Mouse (Mus musculus): ENCODE data around the gene Mmp19. TPM values are rescaled to one million over a fixed set of nuclear protein-coding genes. Genes with fewer than 3 reads are reported as not detected.
"Not testable (repeated sequence)": the region's sequence is repeated elsewhere in the genome, so short reads cannot be mapped to it uniquely, and the experiment has no call there.

The Mmp19 gene
- polyA plus RNA-seq, 1 experiment: 0.01 TPM

DNA sequence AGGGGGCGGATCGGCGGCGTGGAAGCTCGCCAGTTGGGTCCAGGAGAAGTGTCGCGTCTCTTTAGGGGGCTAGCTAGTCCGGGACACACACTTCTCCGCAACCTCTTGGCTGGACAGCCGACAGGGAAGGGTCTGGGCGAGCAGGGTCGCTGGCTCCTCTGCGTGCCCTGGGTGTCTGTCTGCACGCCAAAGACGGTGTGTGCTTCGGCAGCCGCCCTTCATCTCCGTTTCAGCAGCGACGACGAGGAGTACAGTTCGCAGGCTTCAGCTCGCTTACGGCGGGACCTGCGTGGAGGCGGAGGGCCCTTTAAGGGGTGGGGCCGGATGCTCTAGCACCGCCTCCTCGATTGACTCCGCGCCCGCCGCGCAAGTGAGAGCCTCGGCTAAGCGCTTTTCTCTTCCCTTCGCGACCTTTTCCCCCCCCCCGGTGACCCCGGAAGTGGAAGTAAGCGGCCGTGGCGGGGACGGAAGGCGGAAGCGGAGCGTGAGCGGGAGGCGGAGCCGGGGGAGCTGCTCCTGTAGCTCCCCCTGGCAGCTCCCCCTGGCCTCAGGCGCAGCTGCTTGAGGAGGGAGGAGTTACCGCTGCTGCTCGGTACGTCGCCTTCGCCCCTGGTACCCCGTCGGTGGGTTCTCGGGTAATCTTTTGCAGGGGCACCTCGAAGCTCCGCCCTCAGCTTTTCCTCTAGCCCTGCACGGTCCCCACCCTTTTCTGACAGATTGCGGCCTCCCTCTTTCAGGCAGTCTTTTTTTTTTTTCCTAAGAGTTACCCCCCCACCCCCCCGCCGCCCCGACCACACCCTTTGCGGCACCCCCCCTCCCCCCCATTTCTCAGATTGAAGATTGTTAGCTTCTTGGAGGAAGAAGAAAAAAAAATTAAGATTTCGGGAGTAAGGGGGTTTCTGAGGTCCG, 14.6 kb downstream of the Mmp19 start:
- peak overlapping the region; percentile 91 for H3K4me3 ChIP-seq (replicated peaks)
- H3K4me1 ChIP-seq (ENCODE audit: control insufficient read depth): peaks cover 49% of the 10 kb centered on the region
- no peak for TF ChIP-seq TAL1 (IDR thresholded peaks at IDR 0.05; ENCODE audit: low read length)
- no peak for TF ChIP-seq GATA1 (IDR thresholded peaks at IDR 0.05; ENCODE audit: low read length)
- H3K27me3 ChIP-seq (ENCODE audit: control insufficient read depth): peaks cover 24% of the 10 kb centered on the region
- H3K36me3 ChIP-seq (ENCODE audit: control insufficient read depth): peaks cover 39% of the 10 kb centered on the region
- H3K9me3 ChIP-seq (ENCODE audit: control insufficient read depth, low read length): no peaks in the 10 kb centered on the region

GRCm38 (mm10) chr10:128806086-128806485, 15.4 kb downstream of the Mmp19 start:
- peaks cover 24% of the 10 kb centered on the region for H3K27me3 ChIP-seq (ENCODE audit: control insufficient read depth)
- H3K36me3 ChIP-seq (ENCODE audit: control insufficient read depth): peaks cover 38% of the 10 kb centered on the region
- H3K4me3 ChIP-seq (replicated peaks): peak overlapping the region; percentile 91
- peaks cover 49% of the 10 kb centered on the region for H3K4me1 ChIP-seq (ENCODE audit: control insufficient read depth)
- no peak for TF ChIP-seq TAL1 (IDR thresholded peaks at IDR 0.05; ENCODE audit: low read length)
- no peak for TF ChIP-seq GATA1 (IDR thresholded peaks at IDR 0.05; ENCODE audit: low read length)
- no peaks in the 10 kb centered on the region for H3K9me3 ChIP-seq (ENCODE audit: control insufficient read depth, low read length)

DNA sequence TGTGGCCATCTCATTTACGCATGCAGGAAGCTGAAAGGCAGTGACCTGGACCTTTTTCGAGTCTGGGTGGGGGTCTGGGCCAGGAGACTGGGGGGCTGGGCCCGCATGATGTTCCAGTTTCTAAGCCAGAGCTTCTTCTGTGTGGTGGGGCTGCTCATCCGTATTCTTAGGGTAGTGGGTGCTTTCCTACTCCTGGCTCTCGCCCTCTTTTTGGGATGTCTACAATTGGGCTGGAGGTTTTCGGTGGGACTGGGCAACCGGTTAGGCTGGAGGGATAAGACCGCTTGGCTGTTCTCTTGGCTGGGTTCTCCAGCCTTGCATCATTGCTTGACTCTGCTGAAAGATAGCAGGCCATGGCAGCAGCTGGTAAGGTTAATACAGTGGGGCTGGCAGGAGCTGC, 16.3 kb downstream of the Mmp19 start:
- peak overlapping the region; percentile 91 for H3K4me3 ChIP-seq (replicated peaks)
- peaks cover 49% of the 10 kb centered on the region for H3K4me1 ChIP-seq (ENCODE audit: control insufficient read depth)
- H3K36me3 ChIP-seq (ENCODE audit: control insufficient read depth): peaks cover 38% of the 10 kb centered on the region
- no peaks in the 10 kb centered on the region for H3K9me3 ChIP-seq (ENCODE audit: control insufficient read depth, low read length)
- peaks cover 22% of the 10 kb centered on the region for H3K27me3 ChIP-seq (ENCODE audit: control insufficient read depth)
- TF ChIP-seq TAL1 (IDR thresholded peaks at IDR 0.05; ENCODE audit: low read length) (no peak), GATA1 (IDR thresholded peaks at IDR 0.05; ENCODE audit: low read length) (no peak)

DNA sequence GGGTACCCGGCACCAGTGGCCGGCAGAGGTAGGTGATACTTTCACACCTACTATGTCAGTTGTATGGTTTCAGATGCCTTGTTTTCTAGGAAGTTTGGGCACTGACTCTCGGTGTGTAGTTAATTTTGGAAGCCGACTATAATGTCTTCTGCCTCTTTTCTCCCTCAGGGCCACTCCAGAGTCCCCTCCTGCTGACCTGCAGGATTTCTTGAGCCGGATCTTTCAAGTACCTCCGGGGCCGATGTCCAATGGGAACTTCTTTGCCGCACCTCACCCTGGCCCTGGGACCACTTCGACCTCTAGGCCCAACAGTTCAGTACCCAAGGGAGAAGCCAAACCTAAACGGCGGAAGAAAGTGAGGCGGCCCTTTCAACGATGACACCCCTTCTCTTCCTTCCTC, 26.3 kb downstream of the Mmp19 start, which contains the start of gene Sarnp:
TSS of gene Sarnp (plus strand) at position 301 of the 400 bp plus-strand sequence.
- H3K9me3 ChIP-seq (ENCODE audit: control insufficient read depth, low read length): no peaks in the 10 kb centered on the region
- H3K27me3 ChIP-seq (ENCODE audit: control insufficient read depth): no peaks in the 10 kb centered on the region
- H3K36me3 ChIP-seq (ENCODE audit: control insufficient read depth): peaks cover 75% of the 10 kb centered on the region
- no peak for TF ChIP-seq GATA1 (IDR thresholded peaks at IDR 0.05; ENCODE audit: low read length)
- TF ChIP-seq TAL1 (IDR thresholded peaks at IDR 0.05; ENCODE audit: low read length): no peak
- H3K4me3 ChIP-seq (replicated peaks): no peak within 1 kb of the TSS
- peaks cover 16% of the 10 kb centered on the region for H3K4me1 ChIP-seq (ENCODE audit: control insufficient read depth)

DNA sequence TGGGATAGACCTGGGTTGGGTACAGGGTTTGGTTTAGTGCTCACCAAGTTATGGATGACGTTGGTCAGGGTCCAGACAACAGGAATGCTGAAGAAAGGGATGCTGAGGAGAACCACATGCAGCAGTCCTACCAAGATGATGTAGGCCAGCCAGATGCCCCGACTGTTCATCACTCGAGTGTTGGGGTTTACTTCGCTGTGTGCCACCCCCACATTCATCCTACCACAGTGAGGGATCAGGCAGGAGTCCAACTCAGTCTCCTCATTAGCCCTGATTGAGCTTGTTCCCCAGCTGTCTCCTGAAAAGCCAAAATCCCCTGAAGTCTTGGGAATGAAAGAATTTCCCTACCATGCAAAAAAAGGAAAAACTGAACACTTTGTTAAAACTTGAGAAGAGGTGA, 29.5 kb downstream of the Mmp19 start:
- TF ChIP-seq TAL1 (IDR thresholded peaks at IDR 0.05; ENCODE audit: low read length): no peak
- TF ChIP-seq GATA1 (IDR thresholded peaks at IDR 0.05; ENCODE audit: low read length): no peak

GRCm38 (mm10) chr10:128821358-128822056, 30.8 kb downstream of the Mmp19 start, which contains the start of gene Ormdl2:
Gene Ormdl2 (minus strand): TSS chr10:128821645.
- Histone ChIP-seq H3K36me3 (ENCODE audit: control insufficient read depth) (peaks cover 64% of the 10 kb centered on the region), H3K4me1 (ENCODE audit: control insufficient read depth) (peaks cover 32% of the 10 kb centered on the region), H3K27me3 (ENCODE audit: control insufficient read depth) (no peaks in the 10 kb centered on the region), H3K4me3 (replicated peaks) (peak within 1 kb of the TSS; percentile 99), H3K9me3 (ENCODE audit: control insufficient read depth, low read length) (no peaks in the 10 kb centered on the region)
- TF ChIP-seq GATA1 (IDR thresholded peaks at IDR 0.05; ENCODE audit: low read length): no peak
- no peak for TF ChIP-seq TAL1 (IDR thresholded peaks at IDR 0.05; ENCODE audit: low read length)

More for the DNA sequence above, 29.5 kb downstream of the Mmp19 start:
- no peaks in the 10 kb centered on the region for H3K9me3 ChIP-seq (ENCODE audit: control insufficient read depth, low read length)
- peak overlapping the region; percentile 99 for H3K4me3 ChIP-seq (replicated peaks)
- peaks cover 32% of the 10 kb centered on the region for H3K4me1 ChIP-seq (ENCODE audit: control insufficient read depth)
- peaks cover 65% of the 10 kb centered on the region for H3K36me3 ChIP-seq (ENCODE audit: control insufficient read depth)
- H3K27me3 ChIP-seq (ENCODE audit: control insufficient read depth): no peaks in the 10 kb centered on the region

DNA sequence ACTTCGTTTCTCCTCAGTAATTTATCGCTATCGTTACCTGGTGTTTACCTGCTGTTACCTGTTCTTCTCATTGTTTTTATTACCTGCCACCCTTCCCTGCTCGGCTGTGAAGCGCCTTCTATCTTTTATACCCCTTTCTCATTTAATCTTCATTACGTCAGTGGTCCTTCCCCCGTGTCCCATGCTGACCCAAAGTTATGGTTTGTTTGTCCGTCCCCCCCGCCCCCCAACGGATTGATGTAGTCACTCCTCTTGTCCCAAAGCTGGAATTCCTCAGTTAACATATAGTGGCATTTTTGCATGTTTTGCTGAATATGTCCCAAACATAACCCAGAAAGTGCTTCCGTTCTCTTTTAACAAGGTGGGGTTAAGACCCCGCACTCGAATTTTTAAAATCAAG, 31.4 kb downstream of the Mmp19 start:
- Histone ChIP-seq H3K4me3 (replicated peaks) (peak overlapping the region; percentile 99), H3K9me3 (ENCODE audit: control insufficient read depth, low read length) (no peaks in the 10 kb centered on the region), H3K27me3 (ENCODE audit: control insufficient read depth) (no peaks in the 10 kb centered on the region), H3K36me3 (ENCODE audit: control insufficient read depth) (peaks cover 63% of the 10 kb centered on the region), H3K4me1 (ENCODE audit: control insufficient read depth) (peaks cover 32% of the 10 kb centered on the region)
- TF ChIP-seq TAL1 (IDR thresholded peaks at IDR 0.05; ENCODE audit: low read length): no peak
- TF ChIP-seq GATA1 (IDR thresholded peaks at IDR 0.05; ENCODE audit: low read length): no peak

- Histone ChIP-seq H3K4me3 (replicated peaks) (peak overlapping the region; percentile 99), H3K36me3 (ENCODE audit: control insufficient read depth) (peaks cover 61% of the 10 kb centered on the region), H3K4me1 (ENCODE audit: control insufficient read depth) (peaks cover 32% of the 10 kb centered on the region)
- H3K27me3 ChIP-seq (ENCODE audit: control insufficient read depth); H3K9me3 ChIP-seq (ENCODE audit: control insufficient read depth, low read length): not testable (repeated sequence)
These were observed 32.4 kb downstream of the Mmp19 start for GRCm38 (mm10) chr10:128823087-128823486.

- no peak overlapping the region for H3K4me3 ChIP-seq (replicated peaks)
- H3K9me3 ChIP-seq (ENCODE audit: control insufficient read depth, low read length): no peaks in the 10 kb centered on the region
- H3K36me3 ChIP-seq (ENCODE audit: control insufficient read depth): peaks cover 58% of the 10 kb centered on the region
- H3K4me1 ChIP-seq (ENCODE audit: control insufficient read depth): peaks cover 32% of the 10 kb centered on the region
- TF ChIP-seq TAL1 (IDR thresholded peaks at IDR 0.05; ENCODE audit: low read length) (no peak), GATA1 (IDR thresholded peaks at IDR 0.05; ENCODE audit: low read length) (no peak)
- H3K27me3 ChIP-seq (ENCODE audit: control insufficient read depth): no peaks in the 10 kb centered on the region
These were observed 33.1 kb downstream of the Mmp19 start for GRCm38 (mm10) chr10:128823821-128824220.

All from erythroblast, embryonic 14.5 days (primary cell).